Mouse (Mus musculus) frontal cortex, postnatal 14 days (tissue): Measurements from ENCODE around the gene Arhgap33.

Source experiments
- DNase-seq, 2 experiments: peaks; one replicate each; pipeline ENCODE4 v3.0.0; 2022; ENCODE audit warnings: low spot score in 2 of 2

Gene Arhgap33

GRCm38 (mm10) chr7:30534633-30535577 lies at the start of gene Arhgap33:
TSS of gene Arhgap33 (minus strand) at chr7:30535060.
- DNase-seq = peak; percentile 95 to 96

DNA sequence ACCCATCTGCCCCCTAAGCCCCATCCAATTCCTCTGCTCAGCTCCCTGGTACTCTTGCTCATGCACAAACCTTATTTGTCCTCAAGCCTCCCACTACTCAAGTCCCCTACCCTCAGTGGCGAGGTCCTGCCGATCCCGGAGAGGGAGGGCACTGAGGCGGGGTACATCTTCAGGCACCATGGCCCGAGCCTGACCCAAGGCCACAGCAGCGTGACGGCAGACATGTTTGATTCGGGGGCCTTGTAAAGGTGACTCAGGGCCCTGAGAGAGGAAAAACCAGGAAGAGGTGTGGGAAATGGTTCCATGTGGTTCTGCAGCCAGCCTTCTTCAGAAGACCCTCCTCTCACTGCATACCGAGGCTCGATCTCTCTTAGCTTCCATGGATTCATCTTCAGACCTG lies 49.5 kb upstream of the Arhgap33 start:
- DNase-seq = no peak

- no peak for DNase-seq
Observed at GRCm38 (mm10) chr7:30581547-30581946, 46.7 kb upstream of the Arhgap33 start.

DNA sequence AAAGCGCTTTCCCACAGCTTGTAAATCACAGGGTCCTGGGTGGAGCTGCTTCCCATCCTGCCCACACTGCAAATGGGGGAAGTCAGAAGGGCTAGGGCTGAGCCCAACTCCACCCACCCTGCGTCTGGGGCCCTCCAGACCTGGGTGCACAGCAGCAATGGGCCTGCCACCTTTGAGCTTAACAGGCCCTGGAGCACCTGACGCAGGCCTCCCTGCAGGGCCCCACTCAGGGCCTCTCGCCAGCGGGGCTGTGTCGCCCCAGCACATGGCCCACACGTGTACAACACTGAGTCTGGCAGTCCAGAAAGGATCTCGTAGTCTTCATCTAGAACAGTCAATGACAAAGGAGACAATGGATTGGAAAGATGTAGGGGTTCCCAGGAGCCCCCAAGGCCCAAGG lies 45.1 kb upstream of the Arhgap33 start:
- DNase-seq = no peak

DNA sequence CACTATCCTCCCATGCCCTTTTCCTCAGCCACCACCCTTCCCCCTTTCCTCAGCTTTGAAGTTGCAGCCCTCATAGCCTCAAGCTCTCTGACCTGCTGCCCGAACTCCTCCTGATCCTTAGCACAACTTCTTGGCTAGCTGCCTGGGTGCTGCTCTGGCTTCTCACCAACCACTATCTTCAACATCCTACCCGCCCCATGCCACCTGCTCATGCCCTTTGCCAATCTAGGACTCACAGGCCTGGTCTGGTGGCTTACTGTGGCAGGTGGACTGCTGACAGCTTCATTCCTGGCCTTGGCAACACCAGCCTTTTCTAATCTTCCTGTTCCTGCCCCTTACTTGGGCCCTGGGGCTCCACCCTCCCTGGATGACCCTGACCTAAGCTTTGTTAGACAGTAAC lies 38.1 kb upstream of the Arhgap33 start:
- no peak for DNase-seq

GRCm38 (mm10) chr7:30572389-30572788 lies 37.5 kb upstream of the Arhgap33 start:
- no peak for DNase-seq

GRCm38 (mm10) chr7:30567555-30567954 lies 32.7 kb upstream of the Arhgap33 start:
- no peak for DNase-seq

GRCm38 (mm10) chr7:30566033-30566432 lies 31.2 kb upstream of the Arhgap33 start:
- no peak for DNase-seq

- no peak for DNase-seq
Observed at GRCm38 (mm10) chr7:30564970-30565571, 30.2 kb upstream of the Arhgap33 start, which contains the start of gene Igflr1. TSS of gene Igflr1 (plus strand) at chr7:30565427.

GRCm38 (mm10) chr7:30563906-30564280 lies 29.0 kb upstream of the Arhgap33 start:
- no peak for DNase-seq

- DNase-seq = peak; percentile 89 to 92
Observed at GRCm38 (mm10) chr7:30563117-30563905, 28.5 kb upstream of the Arhgap33 start, which contains the start of the genes U2af1l4, Gm49396 and Psenen. TSS of gene U2af1l4 (plus strand) at chr7:30563301. TSS of gene Gm49396 (plus strand) at chr7:30563344. TSS of gene Psenen (minus strand) at chr7:30563627.

DNA sequence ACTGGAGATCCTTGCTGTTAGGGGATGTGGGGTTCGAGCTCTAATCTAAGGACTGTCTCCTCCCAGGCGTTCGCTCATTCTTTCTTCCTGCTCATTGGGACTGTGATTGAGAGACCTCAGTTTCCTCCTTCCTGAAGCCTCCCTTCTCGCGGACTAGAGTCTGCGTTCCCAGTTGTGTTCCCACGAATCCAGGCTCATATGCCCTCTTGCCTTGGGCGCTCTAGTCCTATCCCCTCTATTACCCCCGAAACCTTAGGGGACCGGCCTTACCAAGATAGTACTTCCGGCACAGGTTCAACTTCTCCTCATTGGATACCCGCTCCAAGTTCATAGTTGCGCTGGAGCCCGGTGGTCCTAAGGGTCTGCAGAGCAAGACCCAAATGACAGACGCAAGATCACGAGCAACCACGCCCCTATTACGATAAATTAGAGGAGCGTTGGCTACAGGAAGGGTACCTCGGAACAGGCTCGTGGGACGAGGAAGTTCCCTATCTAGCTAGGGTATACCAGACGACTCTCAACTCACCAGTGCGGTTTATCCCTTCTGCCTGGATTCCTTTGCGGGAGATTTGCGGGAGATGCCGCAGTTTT lies 27.8 kb upstream of the Arhgap33 start:
- DNase-seq = peak in 1 of 2 experiments; percentile 50

DNA sequence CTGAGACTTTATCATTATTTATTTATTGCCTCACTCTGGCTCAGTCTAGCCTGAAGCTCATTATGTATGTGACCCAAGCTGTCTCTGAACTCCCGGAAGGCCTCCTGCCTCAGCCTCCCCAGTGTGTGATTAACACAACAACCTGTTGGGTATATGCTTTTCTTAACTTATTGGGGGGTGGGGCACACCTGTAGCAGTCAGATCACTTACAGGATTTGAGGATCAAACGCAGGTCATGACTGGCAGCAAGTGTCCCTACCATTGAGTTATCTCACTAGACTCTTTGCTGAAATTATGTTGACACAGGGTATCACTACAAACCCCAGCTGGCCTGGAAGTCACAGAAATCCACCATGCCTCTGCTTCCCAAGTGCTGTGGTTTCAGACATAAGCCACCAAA lies 25.4 kb upstream of the Arhgap33 start:
- no peak for DNase-seq

- DNase-seq = peak; percentile 96 to 98
Observed at GRCm38 (mm10) chr7:30559443-30559954, 24.6 kb upstream of the Arhgap33 start, which contains the start of gene Lin37. TSS of gene Lin37 (minus strand) at chr7:30559838.

DNA sequence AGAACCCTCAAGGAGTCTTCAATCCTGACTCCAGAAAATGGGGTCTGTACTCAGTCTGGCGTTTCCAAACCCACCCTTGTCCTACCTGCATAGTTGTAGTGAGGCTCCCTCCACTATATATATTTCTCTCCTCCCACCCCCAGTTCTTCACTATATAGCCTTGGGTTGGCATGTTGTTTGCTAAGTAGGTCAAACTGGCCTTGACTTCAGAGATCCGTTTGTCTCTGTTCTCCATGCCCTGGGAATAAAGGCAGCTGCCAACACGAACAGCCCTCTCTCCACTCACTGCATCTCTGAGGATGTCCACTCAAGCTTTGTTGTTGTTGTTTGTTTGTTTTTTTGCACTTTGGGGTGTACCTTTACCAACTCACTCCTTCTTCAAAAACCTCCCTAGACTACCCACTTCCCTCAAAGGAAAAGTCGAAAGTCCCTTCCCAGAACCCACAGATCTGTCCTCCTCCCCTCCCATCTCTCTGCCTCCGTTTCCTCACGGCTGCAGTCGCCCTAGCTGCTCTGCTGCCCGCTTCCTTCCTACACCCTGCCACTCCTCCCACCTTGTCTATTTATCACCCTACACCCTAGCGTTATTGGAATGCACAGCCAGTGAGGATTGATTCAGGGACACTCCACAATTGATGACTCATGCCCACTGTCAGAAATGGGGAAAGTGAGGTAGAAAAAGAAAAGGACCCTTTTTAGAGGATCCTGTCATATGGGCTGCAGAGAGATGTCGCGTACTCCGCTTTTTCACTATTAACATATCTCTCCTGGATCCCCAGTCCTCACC lies 24.0 kb upstream of the Arhgap33 start:
- DNase-seq = no peak

GRCm38 (mm10) chr7:30557901-30558514 lies 23.1 kb upstream of the Arhgap33 start:
- no peak for DNase-seq

- no peak for DNase-seq
Observed at GRCm38 (mm10) chr7:30556894-30557536, 22.2 kb upstream of the Arhgap33 start.

DNA sequence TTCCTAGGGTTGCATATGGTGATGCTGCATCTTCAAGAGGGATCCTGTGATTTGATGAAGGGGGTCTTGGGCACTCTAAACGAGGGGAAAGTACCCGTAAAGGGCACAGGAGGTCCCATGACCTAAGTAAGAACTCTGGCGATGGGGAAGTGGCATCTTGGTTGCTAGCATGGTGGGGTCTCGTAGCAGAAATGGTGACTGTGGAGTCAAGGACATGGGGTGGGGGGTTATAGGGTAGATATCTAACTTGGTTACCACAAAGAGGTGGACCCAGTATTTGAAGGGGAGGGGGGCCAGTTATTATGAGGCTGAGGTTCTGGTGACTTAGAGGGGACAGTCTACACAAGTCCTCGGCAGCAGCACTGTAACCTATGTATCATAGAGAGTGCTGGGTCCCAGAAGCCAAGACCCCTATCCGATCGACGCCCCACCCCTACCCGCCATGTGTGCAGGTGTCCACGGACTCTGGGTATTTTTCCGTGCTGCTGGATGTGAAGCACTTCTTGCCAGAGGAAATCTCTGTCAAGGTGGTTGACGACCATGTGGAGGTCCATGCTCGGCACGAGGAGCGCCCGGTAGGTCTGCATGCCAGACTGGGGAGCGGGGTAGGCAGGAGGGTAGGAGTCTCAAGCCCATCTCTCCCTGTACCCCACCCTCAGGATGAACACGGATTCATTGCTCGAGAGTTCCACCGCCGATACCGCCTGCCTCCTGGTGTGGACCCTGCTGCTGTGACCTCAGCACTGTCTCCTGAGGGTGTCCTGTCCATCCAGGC lies 19.1 kb upstream of the Arhgap33 start:
- no peak for DNase-seq
